Mouse (Mus musculus) liver, embryonic 16.5 days (tissue): Measurements from ENCODE around the gene Clcnka. TPM values are rescaled to one million over a fixed set of nuclear protein-coding genes. Genes with fewer than 3 reads are reported as not detected.
A peak's percentile ranks its signal among the peaks of the same experiment; 100 is the strongest.

ENCODE experiments used
- ATAC-seq: fragments of 200-750 bp; cut with Nextera tagmentation; 2 replicates; pipeline ENCODE4 v1.8.0; 2017; ENCODE audit warnings: low read depth, mild to moderate bottlenecking, moderate number of reproducible peaks, moderate library complexity
- H3K27ac ChIP-seq: fragments of 300-500 bp; sonication (generic); 2 replicates; pipeline ENCODE4 v1.5.1; 2014; ENCODE audit warnings: mild to moderate bottlenecking, low read length
- H3K27me3 ChIP-seq: fragments of 300-500 bp; sonication (generic); 2 replicates; pipeline ENCODE4 v1.6.1; 2014; ENCODE audit warnings: low read depth, low read length, mixed read lengths; ENCODE audit not compliant: control insufficient read depth, insufficient read depth
- H3K36me3 ChIP-seq: fragments of 300-500 bp; sonication (generic); 2 replicates; pipeline ENCODE4 v1.6.1; 2014; ENCODE audit warnings: mild to moderate bottlenecking; ENCODE audit not compliant: control insufficient read depth, insufficient read depth
- H3K4me1 ChIP-seq: fragments of 300-500 bp; sonication (generic); 2 replicates; pipeline ENCODE4 v1.6.1; 2014; ENCODE audit warnings: low read depth, low read length, mixed read lengths; ENCODE audit not compliant: control insufficient read depth
- H3K4me2 ChIP-seq: fragments of 300-500 bp; sonication (generic); 2 replicates; pipeline ENCODE4 v1.6.1; 2014; ENCODE audit warnings: low read depth, low read length, mixed read lengths
- H3K4me3 ChIP-seq: fragments of 300-500 bp; sonication (generic); 2 replicates; pipeline ENCODE4 v1.5.1; 2014; ENCODE audit warnings: low read depth, mild to moderate bottlenecking, low read length
- H3K9ac ChIP-seq: fragments of 300-500 bp; sonication (generic); 2 replicates; pipeline ENCODE4 v1.6.1; 2014; ENCODE audit warnings: low read depth, low read length
- H3K9me3 ChIP-seq: fragments of 300-500 bp; sonication (generic); replicated peaks from 2 replicates; pipeline ENCODE4 v1.6.1; 2016; ENCODE audit warnings: low read length; ENCODE audit not compliant: control insufficient read depth
- WGBS: fragments of 180-500 bp; shearing (Covaris S2); extraction: QIAGEN DNeasy Blood & Tissue Kit; methylation state at CpG from one replicate; pipeline ENCODE4 v1.1.7; 2014; ENCODE audit not compliant: insufficient replicate concordance; 5-methylcytosine and 5-hydroxymethylcytosine counted together
- polyA plus RNA-seq: library from polyadenylated mRNA; unstranded; fragments of >200 nt; fragmentation: Nextera tagmentation; extraction: Ambion mirVana; gene quantifications from 2 replicates; pipeline ENCODE4 v1.2.1, GENCODE M21; 2015

Gene Clcnka
- polyA plus RNA-seq, 1 experiment from 2014 or later, result 0.05 TPM

GRCm38 (mm10) chr4:141411430-141411992, 13.0 kb upstream of the Clcnka start:
- no peaks in the 10 kb centered on the region for H3K36me3 ChIP-seq
- ATAC-seq, result no peak
- H3K27me3 ChIP-seq, result peaks cover 4% of the 10 kb centered on the region; the same call in 1 of the 2 replicates
- H3K4me3 ChIP-seq, result no peak overlapping the region
- H3K4me1 ChIP-seq, result no peaks in the 10 kb centered on the region
- 18% methylated on average over 22 of the region's 22 CpGs for WGBS
- H3K9me3 ChIP-seq, result no peaks in the 10 kb centered on the region
- H3K4me2 ChIP-seq, result no peak overlapping the region
- no peak overlapping the region for H3K27ac ChIP-seq
- no peak overlapping the region for H3K9ac ChIP-seq

- Histone ChIP-seq H3K9ac (no peak overlapping the region), H3K9me3 (no peaks in the 10 kb centered on the region), H3K27ac (no peak overlapping the region), H3K27me3 (peaks cover 4% of the 10 kb centered on the region; the same call in 1 of the 2 replicates), H3K36me3 (no peaks in the 10 kb centered on the region), H3K4me3 (no peak overlapping the region), H3K4me2 (no peak overlapping the region), H3K4me1 (peaks cover 2% of the 10 kb centered on the region; the same call in 1 of the 2 replicates)
- 71% methylated on average over 3 of the region's 3 CpGs for WGBS
- no peak for ATAC-seq
Observed at GRCm38 (mm10) chr4:141408577-141408976, 10.1 kb upstream of the Clcnka start.

- Histone ChIP-seq H3K4me3 (no peak overlapping the region), H3K27ac (no peak overlapping the region), H3K36me3 (no peaks in the 10 kb centered on the region), H3K9ac (no peak overlapping the region), H3K27me3 (peaks cover 4% of the 10 kb centered on the region; the same call in 1 of the 2 replicates), H3K4me2 (no peak overlapping the region), H3K9me3 (no peaks in the 10 kb centered on the region), H3K4me1 (peaks cover 2% of the 10 kb centered on the region; the same call in 1 of the 2 replicates)
- 34% methylated on average over 14 of the region's 14 CpGs for WGBS
- no peak for ATAC-seq
Observed at GRCm38 (mm10) chr4:141406516-141407299, 8.2 kb upstream of the Clcnka start.

- Histone ChIP-seq H3K4me1 (peaks cover 2% of the 10 kb centered on the region; the same call in 1 of the 2 replicates), H3K36me3 (no peaks in the 10 kb centered on the region), H3K4me3 (no peak overlapping the region), H3K27me3 (peaks cover 4% of the 10 kb centered on the region; the same call in 1 of the 2 replicates), H3K9me3 (no peaks in the 10 kb centered on the region), H3K9ac (no peak overlapping the region), H3K4me2 (no peak overlapping the region), H3K27ac (no peak overlapping the region)
- ATAC-seq, result no peak
- 63% methylated on average over 3 of the region's 3 CpGs for WGBS
Observed at GRCm38 (mm10) chr4:141405314-141405622, 6.7 kb upstream of the Clcnka start.

GRCm38 (mm10) chr4:141404518-141405313, 6.2 kb upstream of the Clcnka start:
- H3K27ac ChIP-seq, result no peak overlapping the region
- H3K4me1 ChIP-seq, result peaks cover 2% of the 10 kb centered on the region; the same call in 1 of the 2 replicates
- no peaks in the 10 kb centered on the region for H3K36me3 ChIP-seq
- peaks cover 4% of the 10 kb centered on the region; the same call in 1 of the 2 replicates for H3K27me3 ChIP-seq
- ATAC-seq, result peak; percentile 30
- no peak overlapping the region for H3K4me3 ChIP-seq
- no peaks in the 10 kb centered on the region for H3K9me3 ChIP-seq
- no peak overlapping the region for H3K4me2 ChIP-seq
- WGBS, result 12% methylated on average over 15 of the region's 15 CpGs
- no peak overlapping the region for H3K9ac ChIP-seq

GRCm38 (mm10) chr4:141400171-141400570, 1.6 kb upstream of the Clcnka start:
- Histone ChIP-seq H3K4me1 (peaks cover 2% of the 10 kb centered on the region; the same call in 1 of the 2 replicates), H3K9me3 (no peaks in the 10 kb centered on the region), H3K36me3 (no peaks in the 10 kb centered on the region), H3K4me3 (no peak overlapping the region), H3K4me2 (no peak overlapping the region), H3K27ac (no peak overlapping the region), H3K27me3 (no peaks in the 10 kb centered on the region), H3K9ac (no peak overlapping the region)
- ATAC-seq, result no peak
- 68% methylated on average over 15 of the region's 15 CpGs for WGBS

GRCm38 (mm10) chr4:141397861-141398260, 663 bp downstream of the Clcnka start:
- no peaks in the 10 kb centered on the region for H3K36me3 ChIP-seq
- no peak overlapping the region for H3K4me2 ChIP-seq
- H3K4me1 ChIP-seq, result no peaks in the 10 kb centered on the region
- no peak for ATAC-seq
- H3K9me3 ChIP-seq, result no peaks in the 10 kb centered on the region
- no peak overlapping the region for H3K27ac ChIP-seq
- no peak overlapping the region for H3K9ac ChIP-seq
- H3K27me3 ChIP-seq, result no peaks in the 10 kb centered on the region
- H3K4me3 ChIP-seq, result no peak overlapping the region
- WGBS, result 64% methylated on average over 12 of the region's 12 CpGs

GRCm38 (mm10) chr4:141394751-141395150, 3.8 kb downstream of the Clcnka start:
- Histone ChIP-seq H3K4me1 (no peaks in the 10 kb centered on the region), H3K27me3 (no peaks in the 10 kb centered on the region), H3K9me3 (no peaks in the 10 kb centered on the region), H3K9ac (no peak overlapping the region), H3K36me3 (no peaks in the 10 kb centered on the region), H3K4me2 (no peak overlapping the region), H3K4me3 (no peak overlapping the region), H3K27ac (no peak overlapping the region)
- no peak for ATAC-seq
- 19% methylated on average over 16 of the region's 16 CpGs for WGBS
